Comparison of ENCODE assay signal across 8 mouse cellular contexts in the genomic region with DNA sequence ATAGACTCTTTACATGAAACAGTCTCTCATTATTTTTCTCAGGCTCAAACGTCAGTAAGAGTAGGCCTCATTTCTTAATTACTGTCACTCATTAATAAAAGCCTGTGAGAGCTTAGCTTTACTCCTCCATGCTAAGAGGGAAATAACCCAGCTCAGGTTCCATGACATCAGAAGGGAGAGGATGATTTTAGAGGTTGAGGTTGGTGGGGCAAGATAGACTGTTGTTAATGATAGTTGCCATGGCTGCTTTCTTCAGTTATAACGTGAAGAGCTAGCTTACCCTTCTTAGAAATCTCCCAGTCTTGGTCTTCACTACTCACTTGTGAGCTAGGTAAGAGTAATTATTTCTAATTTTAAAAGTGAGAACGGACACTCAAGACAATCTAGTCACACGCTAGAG. TPM values are rescaled to one million over a fixed set of nuclear protein-coding genes. Genes with fewer than 3 reads are reported as not detected.
DNase-seq lines count a peak whose midpoint lies in the region; ATAC-seq and TF ChIP-seq lines count a peak whose summit lies in the region.

No protein-coding gene starts in this region.

- no peak for TF ChIP-seq CTCF in small intestine, adult 2 months (IDR thresholded peaks at IDR 0.05; ENCODE audit: extremely low read depth, insufficient read length, insufficient replicate concordance, low read depth, low read length)

- H3K27ac ChIP-seq in limb, embryonic 13.5 days = no peak overlapping the region
- no peak overlapping the region for H3K27ac ChIP-seq in limb, embryonic 10.5 days
- H3K27ac ChIP-seq in embryonic facial prominence, embryonic 10.5 days (replicated peaks) = no peak overlapping the region
- H3K27ac ChIP-seq in liver, embryonic 12.5 days = no peak overlapping the region
- H3K27ac ChIP-seq in small intestine, adult 2 months (ENCODE audit: insufficient read depth, low read depth, low read length) = peak overlapping the region; percentile 60; the same call in 1 of the 2 replicates

- 64% methylated on average over 4 of the region's 4 CpGs for WGBS in limb, embryonic 13.5 days
- WGBS in limb, embryonic 10.5 days = 77% methylated on average over 4 of the region's 4 CpGs
- WGBS in embryonic facial prominence, embryonic 10.5 days = 69% methylated on average over 4 of the region's 4 CpGs
- WGBS in liver, embryonic 12.5 days (ENCODE audit: insufficient replicate concordance) = 57% methylated on average over 4 of the region's 4 CpGs
- WGBS in small intestine, adult 2 months = 33% methylated on average over 4 of the region's 4 CpGs

- H3K4me3 ChIP-seq in limb, embryonic 13.5 days = no peak overlapping the region
- H3K4me3 ChIP-seq in limb, embryonic 10.5 days = no peak overlapping the region
- H3K4me3 ChIP-seq in embryonic facial prominence, embryonic 10.5 days = peak overlapping the region; percentile 89; the same call in 1 of the 2 replicates
- H3K4me3 ChIP-seq in liver, embryonic 12.5 days = peak overlapping the region; percentile 83
- no peak overlapping the region for H3K4me3 ChIP-seq in small intestine, adult 2 months (ENCODE audit: low read depth, low read length)

- H3K36me3 ChIP-seq in limb, embryonic 13.5 days = no peaks in the 10 kb centered on the region; the same call in 1 of the 2 replicates
- H3K36me3 ChIP-seq in limb, embryonic 10.5 days = peaks cover 5% of the 10 kb centered on the region
- H3K36me3 ChIP-seq in embryonic facial prominence, embryonic 10.5 days (replicated peaks) = 0 out of 2 replicates have a peak, but pooled peaks cover 3% of the 10 kb centered on the region
- H3K36me3 ChIP-seq in liver, embryonic 12.5 days = 0 out of 2 replicates have a peak, but pooled peaks cover 3% of the 10 kb centered on the region
- peaks cover 6% of the 10 kb centered on the region for H3K36me3 ChIP-seq in small intestine, adult 2 months (ENCODE audit: control insufficient read depth, insufficient read depth, low read length)

- DNase-seq in limb, embryonic 10.5 days (ENCODE audit: low spot score) = no peak
- no peak for DNase-seq in embryonic facial prominence, embryonic 10.5 days (ENCODE audit: low spot score)
- no peak for DNase-seq in urinary bladder, postnatal 14 days (ENCODE audit: low spot score)
- no peak for DNase-seq in embryo, embryonic 9.5 days (ENCODE audit: extremely low spot score)
- no peak for DNase-seq in cerebellum, postnatal 14 days

- no peaks in the 10 kb centered on the region for H3K9me3 ChIP-seq in limb, embryonic 13.5 days
- no peaks in the 10 kb centered on the region for H3K9me3 ChIP-seq in limb, embryonic 10.5 days (replicated peaks)
- H3K9me3 ChIP-seq in embryonic facial prominence, embryonic 10.5 days = no peaks in the 10 kb centered on the region
- H3K9me3 ChIP-seq in liver, embryonic 12.5 days (replicated peaks) = no peaks in the 10 kb centered on the region

- peak overlapping the region; percentile 25; the same call in 1 of the 2 replicates for H3K4me2 ChIP-seq in limb, embryonic 13.5 days (replicated peaks)
- peak overlapping the region; percentile 75 for H3K4me2 ChIP-seq in liver, embryonic 12.5 days

- H3K4me1 ChIP-seq in limb, embryonic 13.5 days = peaks cover 12% of the 10 kb centered on the region
- H3K4me1 ChIP-seq in limb, embryonic 10.5 days = peaks cover 13% of the 10 kb centered on the region; the same call in 1 of the 2 replicates
- H3K4me1 ChIP-seq in embryonic facial prominence, embryonic 10.5 days = peaks cover 18% of the 10 kb centered on the region
- H3K4me1 ChIP-seq in liver, embryonic 12.5 days = peaks cover 35% of the 10 kb centered on the region
- H3K4me1 ChIP-seq in small intestine, adult 2 months (ENCODE audit: control insufficient read depth, insufficient read depth, insufficient read length, low read length) = peaks cover 7% of the 10 kb centered on the region; the same call in 1 of the 2 replicates

- no peak for ATAC-seq in limb, embryonic 13.5 days (ENCODE audit: low FRiP score, low read depth)
- ATAC-seq in liver, embryonic 12.5 days = no peak

- no peak for TF ChIP-seq POLR2A in small intestine, adult 2 months (IDR thresholded peaks at IDR 0.05; ENCODE audit: low read depth, low read length)

- no peaks in the 10 kb centered on the region for H3K27me3 ChIP-seq in limb, embryonic 13.5 days
- H3K27me3 ChIP-seq in limb, embryonic 10.5 days (ENCODE audit: low read depth, poor library complexity, severe bottlenecking) = no peaks in the 10 kb centered on the region
- H3K27me3 ChIP-seq in embryonic facial prominence, embryonic 10.5 days (replicated peaks; ENCODE audit: low read depth, poor library complexity, severe bottlenecking) = no peaks in the 10 kb centered on the region
- no peaks in the 10 kb centered on the region for H3K27me3 ChIP-seq in liver, embryonic 12.5 days (replicated peaks)
- H3K27me3 ChIP-seq in small intestine, adult 2 months (ENCODE audit: control insufficient read depth, insufficient read depth, low read length) = no peaks in the 10 kb centered on the region

- no peak overlapping the region for H3K9ac ChIP-seq in limb, embryonic 13.5 days
- peak overlapping the region; percentile 46; the same call in 1 of the 2 replicates for H3K9ac ChIP-seq in liver, embryonic 12.5 days

RNA-seq across cellular contexts. Expression of a gene that starts 1.3 kb away (rescaled TPM):
- polyA plus RNA-seq in limb, embryonic 13.5 days (2015; fragmentation: Nextera tagmentation; extraction: Ambion mirVana) = 28.8 TPM in 2 replicates
- polyA plus RNA-seq in limb, embryonic 10.5 days (2016; fragmentation: Nextera tagmentation; extraction: Ambion mirVana) = 27.0 and 31.1 TPM in 2 replicates
- 30.5 and 32.1 TPM in 2 replicates for polyA plus RNA-seq in embryonic facial prominence, embryonic 10.5 days (2016; fragmentation: Nextera tagmentation; extraction: Ambion mirVana)
- polyA plus RNA-seq in liver, embryonic 12.5 days (2016; fragmentation: Nextera tagmentation; extraction: Ambion mirVana) = 20.2 and 22.5 TPM in 2 replicates
- 3.6 and 6.8 TPM in 2 replicates for polyA plus RNA-seq in small intestine, adult 2 months (2012; rRNA removed)

RNA-seq across cellular contexts. Expression of a gene that starts 57.7 kb away (rescaled TPM):
- 27.6 and 27.8 TPM in 2 replicates for polyA plus RNA-seq in limb, embryonic 13.5 days (2015; fragmentation: Nextera tagmentation; extraction: Ambion mirVana)
- 0.87 and 1.5 TPM in 2 replicates for polyA plus RNA-seq in limb, embryonic 10.5 days (2016; fragmentation: Nextera tagmentation; extraction: Ambion mirVana)
- 0.57 and 1.1 TPM in 2 replicates for polyA plus RNA-seq in embryonic facial prominence, embryonic 10.5 days (2016; fragmentation: Nextera tagmentation; extraction: Ambion mirVana)
- polyA plus RNA-seq in liver, embryonic 12.5 days (2016; fragmentation: Nextera tagmentation; extraction: Ambion mirVana) = 0.27 and 0.86 TPM in 2 replicates
- not detected in 2 replicates for polyA plus RNA-seq in small intestine, adult 2 months (2012; rRNA removed)

Comparison
In these comparisons a context has a peak if more than half of its experiments do, and no peak if none do; other contexts are left out.
1. RNA of a gene that starts 57.7 kb away (polyA plus RNA-seq): 27.6 to 27.8 TPM in limb, embryonic 13.5 days; 0.87 to 1.5 TPM in limb, embryonic 10.5 days, 0.57 to 1.1 TPM in embryonic facial prominence, embryonic 10.5 days, 0.27 to 0.86 TPM in liver, embryonic 12.5 days and not detected in small intestine, adult 2 months; every median in the first group is over 10 times any median in the second.
2. H3K4me3 ChIP-seq: peak in embryonic facial prominence, embryonic 10.5 days (single experiment) and liver, embryonic 12.5 days (single experiment); none in limb, embryonic 13.5 days (single experiment), limb, embryonic 10.5 days (single experiment) and small intestine, adult 2 months (single experiment).